Mouse (Mus musculus) lung, postnatal 0 days (tissue): ENCODE results near the gene Tnfaip8l2. TPM values are rescaled to one million over a fixed set of nuclear protein-coding genes. Genes with fewer than 3 reads are reported as not detected.

Experiments used
- ATAC-seq: fragments of 200-750 bp; cut with Nextera tagmentation; 2 replicates; pipeline ENCODE4 v1.8.0; 2017; ENCODE audit warnings: moderate library complexity
- DNase-seq: peaks from one replicate; pipeline ENCODE4 v3.0.0-alpha.2; 2016; ENCODE audit warnings: low spot score
- H3K27ac ChIP-seq: fragments of 300-500 bp; sonication (generic); 2 replicates; pipeline ENCODE4 v1.5.1; 2014; ENCODE audit warnings: antibody characterized with exemption, mild to moderate bottlenecking, low read length, mixed read lengths
- H3K27me3 ChIP-seq: fragments of 300-500 bp; sonication (generic); replicated peaks from 2 replicates; pipeline ENCODE4 v1.6.1; 2014; ENCODE audit warnings: low read length, mixed read lengths; ENCODE audit not compliant: insufficient read depth
- H3K36me3 ChIP-seq: fragments of 300-500 bp; sonication (generic); 2 replicates; pipeline ENCODE4 v1.6.1; 2014; ENCODE audit warnings: low read length, mixed read lengths; ENCODE audit not compliant: insufficient read depth
- H3K4me1 ChIP-seq: fragments of 300-500 bp; sonication (generic); 2 replicates; pipeline ENCODE4 v1.6.1; 2014; ENCODE audit warnings: antibody characterized with exemption, low read depth, low read length, mixed read lengths; ENCODE audit not compliant: insufficient read depth
- H3K4me2 ChIP-seq: fragments of 300-500 bp; sonication (generic); replicated peaks from 2 replicates; pipeline ENCODE4 v1.6.1; 2014; ENCODE audit warnings: low read depth, mild to moderate bottlenecking, low read length, moderate library complexity, mixed read lengths
- H3K4me3 ChIP-seq: fragments of 300-500 bp; sonication (generic); 2 replicates; pipeline ENCODE4 v1.5.1; 2014; ENCODE audit warnings: low read depth, low read length
- H3K9ac ChIP-seq: fragments of 300-500 bp; sonication (generic); replicated peaks from 2 replicates; pipeline ENCODE4 v1.6.1; 2014; ENCODE audit warnings: low read depth, mild to moderate bottlenecking
- H3K9me3 ChIP-seq: fragments of 300-500 bp; sonication (generic); 2 replicates; pipeline ENCODE4 v1.6.1; 2016; ENCODE audit warnings: low read length, mixed read lengths
- CTCF ChIP-seq: IDR thresholded peaks from 2 replicates; pipeline ENCODE4 v1.5.1; 2016; ENCODE audit warnings: antibody characterized with exemption, mild to moderate bottlenecking
- EP300 ChIP-seq: IDR thresholded peaks from 2 replicates; pipeline ENCODE4 v1.6.1; 2016; ENCODE audit warnings: antibody characterized with exemption, mild to moderate bottlenecking, control low read depth
- WGBS: fragments of 180-500 bp; shearing (Covaris S2); extraction: QIAGEN DNeasy Blood & Tissue Kit; methylation state at CpG from one replicate; pipeline ENCODE4 v1.1.7; 2014; 5-methylcytosine and 5-hydroxymethylcytosine counted together
- polyA plus RNA-seq: library from polyadenylated mRNA; unstranded; fragments of >200 nt; fragmentation: Nextera tagmentation; extraction: Ambion mirVana; gene quantifications from 2 replicates; pipeline ENCODE4 v1.2.1, GENCODE M21; 2015

Tnfaip8l2 gene
- polyA plus RNA-seq: 9.0 and 9.7 TPM in 2 replicates

DNA sequence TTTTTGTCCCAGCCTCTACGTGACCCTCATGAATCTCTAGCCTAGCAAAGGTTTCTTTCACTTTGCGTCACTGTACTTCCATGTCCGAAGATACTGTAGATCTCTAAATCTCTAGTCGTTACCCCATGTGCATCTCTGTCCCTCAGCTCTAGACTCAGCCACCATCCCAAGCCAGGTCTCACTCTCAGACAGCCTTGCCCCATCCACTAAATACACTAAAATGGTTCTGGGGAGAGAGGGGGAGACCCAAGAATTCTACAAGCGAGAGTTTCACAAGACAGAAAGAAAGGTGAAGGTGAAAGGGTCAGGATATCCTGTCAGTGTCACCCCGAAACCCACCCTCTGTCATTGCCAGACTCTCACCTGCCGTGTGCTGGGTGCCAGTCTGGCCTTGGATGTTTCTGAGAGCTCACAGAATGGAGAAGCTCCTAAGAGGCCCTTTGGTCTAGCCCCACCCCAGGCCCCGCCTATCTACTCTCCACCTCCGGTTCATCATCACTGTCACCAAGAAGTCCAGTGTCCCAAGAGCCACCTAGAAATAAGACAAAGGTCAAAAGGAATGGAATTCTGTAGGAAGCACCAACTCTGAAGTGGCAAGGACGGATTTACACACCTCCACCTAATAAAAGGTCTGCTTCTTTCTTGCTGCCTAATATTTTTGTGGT lies at the start of gene Tnfaip8l2:
TSS of gene Tnfaip8l2 (minus strand) at position 409 of the 665 bp plus-strand sequence.
- no peaks in the 10 kb centered on the region for H3K4me1 ChIP-seq
- H3K4me3 ChIP-seq: no peak within 1 kb of the TSS
- peak; percentile 50; the same call in 1 of the 2 replicates for ATAC-seq
- H3K36me3 ChIP-seq: no peaks in the 10 kb centered on the region
- 75% methylated on average over 10 of the region's 10 CpGs for WGBS
- H3K27me3 ChIP-seq: no peaks in the 10 kb centered on the region
- H3K27ac ChIP-seq: peak within 1 kb of the TSS; percentile 14; the same call in 1 of the 2 replicates
- DNase-seq: no peak
- no peak within 1 kb of the TSS for H3K4me2 ChIP-seq
- H3K9ac ChIP-seq: no peak within 1 kb of the TSS
- TF ChIP-seq CTCF: no peak
- no peak for TF ChIP-seq EP300
- no peaks in the 10 kb centered on the region for H3K9me3 ChIP-seq

- no peak overlapping the region for H3K9ac ChIP-seq
- peaks cover 29% of the 10 kb centered on the region for H3K36me3 ChIP-seq
These were observed 44.7 kb upstream of the Tnfaip8l2 start for GRCm38 (mm10) chr3:95186888-95187287.

GRCm38 (mm10) chr3:95186100-95186499 lies 43.9 kb upstream of the Tnfaip8l2 start:
- H3K4me2 ChIP-seq: no peak overlapping the region
- no peak overlapping the region for H3K4me3 ChIP-seq
- WGBS: 58% methylated on average over 2 of the region's 2 CpGs
- ATAC-seq (peak; percentile 93), DNase-seq (peak; percentile 68)
- no peaks in the 10 kb centered on the region for H3K4me1 ChIP-seq
- no peak for TF ChIP-seq CTCF
- no peak for TF ChIP-seq EP300
- H3K9me3 ChIP-seq: no peaks in the 10 kb centered on the region
- H3K36me3 ChIP-seq: peaks cover 29% of the 10 kb centered on the region
- no peak overlapping the region for H3K9ac ChIP-seq
- H3K27ac ChIP-seq: peak overlapping the region; percentile 14; the same call in 1 of the 2 replicates
- H3K27me3 ChIP-seq: no peaks in the 10 kb centered on the region

More at GRCm38 (mm10) chr3:95186888-95187287, 44.7 kb upstream of the Tnfaip8l2 start:
- Histone ChIP-seq H3K4me3 (no peak overlapping the region), H3K9me3 (no peaks in the 10 kb centered on the region), H3K27ac (no peak overlapping the region), H3K4me1 (no peaks in the 10 kb centered on the region), H3K4me2 (no peak overlapping the region), H3K27me3 (no peaks in the 10 kb centered on the region)
- 70% methylated on average over 6 of the region's 6 CpGs for WGBS
- TF ChIP-seq CTCF (no peak), EP300 (no peak)
- ATAC-seq (no peak), DNase-seq (no peak)

- no peak for ATAC-seq
- Histone ChIP-seq H3K9ac (no peak overlapping the region), H3K27me3 (no peaks in the 10 kb centered on the region), H3K27ac (no peak overlapping the region), H3K9me3 (no peaks in the 10 kb centered on the region), H3K36me3 (peaks cover 26% of the 10 kb centered on the region), H3K4me2 (no peak overlapping the region), H3K4me3 (no peak overlapping the region), H3K4me1 (no peaks in the 10 kb centered on the region)
- no peak for TF ChIP-seq CTCF
- no peak for TF ChIP-seq EP300
- no peak for DNase-seq
- 72% methylated on average over 9 of the region's 9 CpGs for WGBS
These were observed 42.8 kb upstream of the Tnfaip8l2 start for GRCm38 (mm10) chr3:95184796-95185577.

DNA sequence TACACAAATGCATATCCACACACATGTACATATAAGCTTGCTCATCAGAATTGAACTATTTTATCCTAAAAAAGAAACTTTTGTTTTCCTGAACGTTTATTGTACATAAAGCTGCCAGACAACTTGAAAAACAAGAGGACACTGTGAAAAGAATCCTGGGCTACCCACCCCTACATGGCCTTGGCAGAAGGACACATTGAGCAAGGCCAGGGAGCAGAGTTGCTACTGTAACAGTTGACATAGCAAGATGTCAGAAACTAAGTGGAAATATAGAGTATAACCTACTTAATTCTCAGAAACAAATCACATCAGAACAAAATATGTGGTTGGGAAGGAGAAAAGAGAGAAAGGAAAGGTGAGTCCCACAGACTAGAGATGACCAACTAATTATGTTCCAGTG lies 39.7 kb upstream of the Tnfaip8l2 start:
- ATAC-seq: no peak

DNA sequence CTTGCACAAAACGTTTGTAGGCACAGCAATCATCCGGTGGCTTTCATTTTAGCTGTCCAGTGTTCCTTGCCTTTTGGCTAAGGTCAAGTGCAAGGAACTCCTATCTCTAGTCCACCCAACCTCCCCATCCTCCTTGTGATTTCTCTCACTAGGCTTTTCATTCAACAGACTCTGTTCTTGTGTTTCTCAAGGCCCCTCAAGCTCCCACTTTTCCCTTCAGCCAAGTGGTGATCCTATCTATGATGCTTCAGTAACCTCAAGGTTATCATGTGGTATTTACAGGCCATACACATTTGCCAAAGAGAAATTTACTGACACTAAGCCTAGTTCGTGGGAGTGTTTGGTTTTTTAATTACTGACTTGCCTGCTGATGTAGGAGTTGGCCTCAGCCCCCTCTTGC lies 37.7 kb upstream of the Tnfaip8l2 start:
- WGBS: 54% methylated on average over 3 of the region's 3 CpGs
- DNase-seq (no peak), ATAC-seq (no peak)
- Histone ChIP-seq H3K36me3 (no peaks in the 10 kb centered on the region), H3K9ac (no peak overlapping the region), H3K4me1 (no peaks in the 10 kb centered on the region), H3K27me3 (no peaks in the 10 kb centered on the region), H3K9me3 (no peaks in the 10 kb centered on the region), H3K4me2 (no peak overlapping the region), H3K4me3 (no peak overlapping the region), H3K27ac (no peak overlapping the region)
- TF ChIP-seq CTCF (no peak), EP300 (no peak)

More for the DNA sequence above, 39.7 kb upstream of the Tnfaip8l2 start:
- TF ChIP-seq CTCF (no peak), EP300 (no peak)
- Histone ChIP-seq H3K27ac (no peak overlapping the region), H3K4me3 (no peak overlapping the region), H3K4me2 (no peak overlapping the region), H3K27me3 (no peaks in the 10 kb centered on the region), H3K9ac (no peak overlapping the region), H3K36me3 (peaks cover 2% of the 10 kb centered on the region; the same call in 1 of the 2 replicates), H3K4me1 (no peaks in the 10 kb centered on the region), H3K9me3 (no peaks in the 10 kb centered on the region)
- WGBS: 62% methylated on average over 1 of the region's 1 CpGs
- DNase-seq: no peak
